Mouse (Mus musculus): Measurements from ENCODE around the gene Plxna3.
"Not testable (repeated sequence)": the region's sequence is repeated elsewhere in the genome, so short reads cannot be mapped to it uniquely, and the experiment has no call there.

Plxna3 gene

DNA sequence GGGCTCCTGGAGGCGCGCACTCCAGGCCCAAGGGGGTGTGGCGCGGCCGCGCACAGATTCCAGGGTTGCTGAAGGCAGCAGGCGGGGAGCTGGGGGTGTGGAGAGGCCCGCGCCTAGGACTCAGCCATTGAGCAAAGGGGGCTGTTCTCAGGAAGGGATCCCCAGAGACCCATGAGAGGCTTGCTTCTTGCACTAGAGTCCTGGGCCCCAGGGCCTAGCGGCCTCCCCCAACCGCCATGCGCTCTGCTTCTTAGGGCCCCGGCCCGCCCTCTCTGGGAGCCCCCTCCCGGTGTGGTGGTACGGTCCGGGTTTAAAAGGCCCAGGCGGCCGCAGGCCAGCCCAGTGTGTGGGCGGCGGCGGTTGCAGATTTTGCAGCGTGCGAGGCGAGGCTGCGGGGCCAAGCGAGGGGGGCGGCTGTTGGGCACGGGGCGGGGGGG, at the start of gene Plxna3:
Plxna3 (plus strand) TSS at position 342 of the 437 bp plus-strand sequence.
- peak; percentile 53 for DNase-seq

DNA sequence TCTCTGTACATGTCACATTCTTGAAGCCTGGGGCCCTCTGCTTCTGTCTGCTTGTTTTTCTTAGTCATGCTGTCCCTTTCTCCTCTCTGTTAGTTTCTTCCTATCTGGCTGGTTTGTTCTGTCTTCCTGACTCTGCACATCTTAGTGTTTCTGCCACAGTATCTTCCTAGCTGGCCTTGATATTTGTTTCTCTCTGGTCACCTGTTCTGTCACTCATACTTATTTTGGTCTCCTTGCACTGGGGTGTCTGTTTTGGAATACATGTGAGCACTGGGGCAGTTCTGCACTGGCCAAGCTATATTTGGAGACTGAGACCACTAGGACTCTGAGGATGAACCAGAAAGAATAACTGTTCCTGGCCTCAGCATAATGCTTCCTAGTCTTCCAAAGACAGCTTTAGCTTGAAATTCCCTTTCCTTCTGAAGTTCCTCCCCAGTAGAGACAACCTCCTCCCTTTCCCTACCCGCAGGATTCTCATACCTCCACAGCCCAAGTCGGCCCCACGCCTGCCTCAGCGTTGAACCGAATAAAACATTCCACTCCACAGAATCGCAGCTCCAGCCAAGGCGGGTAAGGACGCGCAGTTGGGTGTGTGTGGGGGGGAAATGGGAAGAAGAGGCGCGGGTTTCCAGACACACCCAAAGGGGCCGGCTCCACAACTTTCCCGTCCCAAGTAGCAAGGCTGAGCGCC, 47.7 kb upstream of the Plxna3 start:
- no peak for DNase-seq

- peak; percentile 52 for DNase-seq
These were observed 47.0 kb upstream of the Plxna3 start, which contains the start of the genes Taz and Dnase1l1 for GRCm38 (mm10) chrX:74281732-74282394. Gene Taz, plus strand, starts transcription at chrX:74281912. Gene Dnase1l1, minus strand, starts transcription at chrX:74282337.

- DNase-seq = peak; percentile 90
These were observed 46.3 kb upstream of the Plxna3 start for GRCm38 (mm10) chrX:74282395-74283091.

- DNase-seq = no peak
These were observed 45.8 kb upstream of the Plxna3 start for GRCm38 (mm10) chrX:74283092-74283437.

GRCm38 (mm10) chrX:74293431-74293830, 35.4 kb upstream of the Plxna3 start:
- no peak for DNase-seq

DNA sequence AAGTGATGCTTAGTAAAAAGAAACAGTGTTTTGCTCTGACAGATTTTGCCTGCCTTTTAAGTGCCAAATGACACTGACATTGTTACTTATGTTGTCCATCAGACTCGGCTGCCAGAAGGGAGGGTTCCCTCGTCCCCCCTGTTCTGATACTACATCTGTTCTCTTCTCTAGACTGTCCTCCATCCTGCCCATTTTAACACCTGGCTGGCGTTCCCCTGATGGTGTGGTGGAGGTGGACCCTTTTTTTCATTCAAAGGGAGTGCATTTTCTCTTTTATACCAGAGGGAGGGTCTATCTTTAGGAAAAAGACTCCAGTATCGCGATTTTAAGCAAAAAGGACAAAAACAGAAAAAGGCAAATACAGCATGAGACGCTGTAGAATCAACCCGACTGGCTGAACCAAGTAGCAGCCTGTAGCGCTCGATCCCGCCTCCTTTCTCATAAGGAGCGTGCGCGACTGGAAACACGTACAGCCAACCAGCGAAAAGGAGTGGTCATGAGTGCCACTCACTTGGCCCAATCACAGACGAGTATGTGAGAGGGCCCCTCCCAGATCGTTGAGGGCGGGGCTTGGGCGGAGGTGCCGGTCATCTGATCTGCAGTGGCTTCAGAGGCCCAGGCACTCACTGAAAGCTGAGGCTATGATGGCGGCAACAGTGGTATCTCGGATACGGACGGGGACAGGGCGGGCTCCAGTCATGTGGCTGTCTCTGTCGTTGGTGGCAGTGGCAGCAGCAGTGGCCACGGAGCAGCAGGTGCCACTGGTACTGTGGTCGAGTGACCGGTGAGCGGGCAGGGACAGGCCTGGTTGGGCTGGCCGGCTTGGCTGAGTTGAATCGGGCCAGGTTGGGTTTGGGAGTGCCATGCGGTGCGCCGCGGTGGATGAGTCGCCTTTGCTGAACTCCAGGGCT, 32.1 kb upstream of the Plxna3 start, which contains the start of gene Atp6ap1:
Atp6ap1 (plus strand) TSS at position 560 of the 911 bp plus-strand sequence.
- peak; percentile 92 for DNase-seq

GRCm38 (mm10) chrX:74298348-74298747, 30.5 kb upstream of the Plxna3 start:
- DNase-seq = no peak

DNA sequence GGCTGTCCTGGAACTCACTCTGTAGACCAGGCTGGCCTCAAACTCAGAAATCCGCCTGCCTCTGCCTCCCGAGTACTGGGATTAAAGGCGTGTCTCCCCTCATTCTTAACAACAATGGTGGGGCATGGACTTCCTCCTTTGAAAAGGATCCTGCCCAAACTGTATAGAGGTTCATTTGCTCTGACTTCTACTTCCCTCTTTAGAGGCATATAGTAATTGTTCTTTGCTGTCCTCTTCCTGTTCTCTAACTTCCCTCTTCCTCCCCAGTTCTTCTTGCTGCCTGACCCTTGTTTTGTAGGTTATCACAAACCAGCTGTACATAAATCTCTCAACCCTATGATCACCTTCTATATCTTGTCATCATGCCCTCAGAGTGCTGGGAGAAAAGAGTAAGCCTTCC, 29.1 kb upstream of the Plxna3 start:
- DNase-seq = no peak

- peak; percentile 80 for DNase-seq
These were observed 23.8 kb upstream of the Plxna3 start, which contains the start of gene Gdi1 for GRCm38 (mm10) chrX:74304867-74305700. Gene Gdi1, plus strand, starts transcription at chrX:74304998.

DNA sequence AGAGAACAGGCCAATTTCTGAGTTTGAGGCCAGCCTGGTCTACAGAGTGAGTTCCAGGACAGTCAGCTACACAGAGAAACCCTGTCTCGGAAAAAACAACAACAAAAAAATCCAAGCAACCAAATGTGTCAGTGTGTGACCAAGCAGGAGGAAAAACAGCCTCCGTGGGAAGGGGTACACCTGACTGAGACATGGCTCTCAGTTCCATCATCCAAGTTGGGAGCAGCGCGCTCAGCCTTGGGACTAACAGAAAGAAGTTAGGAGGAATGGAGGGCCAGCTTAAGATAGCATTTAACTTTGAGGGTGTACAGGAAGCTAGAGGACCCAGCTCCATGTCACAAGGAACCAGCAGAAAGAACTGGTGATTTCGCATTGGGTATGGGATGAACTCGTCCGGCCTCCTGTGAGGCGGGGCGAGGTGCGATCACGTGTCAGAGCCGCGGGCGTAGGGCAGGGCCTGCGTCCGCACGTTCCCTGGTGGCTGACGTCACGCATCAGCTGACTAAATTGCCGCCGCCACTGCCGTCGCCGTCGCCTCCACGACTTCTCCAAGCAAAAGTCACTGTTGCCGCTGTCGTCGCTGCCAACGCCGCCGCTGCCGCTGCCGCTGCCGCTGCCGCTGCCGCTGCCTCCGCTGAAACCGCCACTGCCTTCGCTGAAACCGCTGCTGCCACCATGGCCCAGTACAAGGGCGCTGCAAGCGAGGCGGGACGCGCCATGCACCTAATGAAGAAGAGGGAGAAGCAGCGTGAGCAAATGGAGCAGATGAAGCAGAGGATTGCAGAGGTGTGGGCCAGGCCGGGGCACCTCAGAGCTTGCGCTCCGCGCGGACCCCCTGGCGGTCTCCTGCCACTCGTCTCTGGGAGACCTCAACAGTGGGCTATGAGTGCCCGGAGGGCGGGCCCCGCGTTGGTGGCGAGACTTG, 16.1 kb upstream of the Plxna3 start, which contains the start of gene Fam50a:
Fam50a (plus strand) TSS at position 494 of the 925 bp plus-strand sequence.
- peak; percentile 89 for DNase-seq

- no peak for DNase-seq
These were observed 377 bp downstream of the Plxna3 start for GRCm38 (mm10) chrX:74329215-74329671.

DNA sequence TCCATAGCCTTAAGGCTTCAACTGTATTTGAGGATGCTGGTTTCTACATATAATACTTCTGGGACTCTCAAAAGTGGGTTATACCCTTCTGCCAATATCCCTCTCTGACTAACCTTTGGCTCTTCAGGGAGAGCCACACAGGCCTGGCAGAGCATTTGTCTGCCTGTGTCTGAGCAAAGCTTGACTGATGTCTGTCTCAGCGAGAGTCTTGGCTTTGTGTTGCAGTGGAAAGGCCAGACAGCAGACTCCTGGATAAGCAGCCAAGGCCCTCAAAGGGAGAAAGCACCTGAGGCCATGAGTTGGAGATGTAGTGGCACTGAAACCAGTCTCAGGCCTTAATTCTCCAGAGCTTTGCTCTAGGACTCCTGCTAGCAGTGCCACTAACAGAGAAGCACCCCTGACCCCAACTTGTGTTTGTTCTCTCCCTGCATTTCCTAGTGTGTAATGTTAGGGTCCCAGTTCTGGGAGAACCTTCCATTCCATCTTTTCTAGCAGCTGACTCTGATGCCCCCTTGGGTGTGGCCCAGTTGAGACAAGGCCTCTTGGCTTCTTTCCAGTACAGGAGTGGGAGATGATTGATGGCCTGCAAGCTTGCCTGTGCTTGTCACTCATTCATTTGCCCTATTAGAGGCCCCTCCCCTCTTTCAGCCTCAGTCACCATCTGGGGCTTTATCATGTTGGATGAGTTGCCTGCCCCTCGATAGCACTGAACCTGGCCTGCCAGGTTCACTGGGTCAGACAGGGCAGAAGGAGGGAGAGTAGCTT, 1.5 kb downstream of the Plxna3 start:
- no peak for DNase-seq

DNA sequence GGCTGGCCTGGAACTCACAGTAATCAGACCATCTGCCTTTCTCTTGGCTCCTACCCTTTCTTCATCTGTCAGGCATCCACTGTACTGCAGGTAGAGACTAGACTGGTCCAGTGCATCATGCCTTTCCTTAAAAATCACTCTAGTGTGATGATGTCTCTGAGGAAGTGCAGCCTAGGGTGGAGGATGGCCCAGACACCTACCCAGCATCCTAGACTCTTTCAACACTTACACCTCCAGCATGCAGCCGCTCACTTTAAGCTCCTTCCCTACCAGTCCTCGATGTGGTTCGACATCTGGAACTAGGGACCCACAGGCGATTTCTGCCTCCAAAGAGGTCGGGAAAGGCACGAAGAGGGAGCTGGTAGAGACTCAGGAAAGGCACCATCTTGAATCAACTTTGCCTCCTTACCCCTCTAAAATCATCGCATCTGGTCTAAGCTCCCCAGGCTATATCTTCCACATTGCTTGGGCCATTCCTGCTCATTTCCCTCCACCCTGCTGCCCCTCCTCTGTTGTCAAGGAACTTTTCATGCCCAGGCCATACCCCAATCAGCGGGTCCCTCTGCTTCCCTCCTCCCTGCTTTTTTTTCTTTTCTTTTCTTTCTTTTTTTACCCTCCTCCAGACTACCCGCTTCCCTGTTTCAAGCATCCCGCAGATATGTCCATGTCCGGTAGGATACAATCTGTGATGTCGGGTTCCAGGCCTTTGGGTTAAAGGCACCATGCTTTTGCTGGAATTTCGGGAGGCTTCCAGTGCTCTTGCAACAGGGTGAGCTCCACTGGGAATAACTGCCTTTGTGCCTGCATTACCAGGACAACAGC, 24.0 kb downstream of the Plxna3 start:
- DNase-seq = no peak

DNA sequence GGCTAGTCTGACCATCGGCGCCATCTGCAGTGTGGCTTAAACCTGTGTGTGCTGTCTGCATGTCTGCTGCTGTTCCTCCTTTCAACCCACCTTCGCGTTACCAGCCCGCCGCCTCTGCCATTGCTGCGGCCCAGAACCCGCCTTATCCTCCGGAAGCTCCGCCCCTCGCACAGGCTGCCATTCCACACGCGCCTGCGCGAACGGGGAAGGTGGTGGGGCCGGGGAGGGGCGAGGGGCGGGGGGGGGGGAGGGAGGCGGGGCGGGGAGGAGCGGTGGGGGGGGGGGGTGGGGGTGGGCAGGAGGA, 24.6 kb downstream of the Plxna3 start, which contains the start of gene Lage3:
Lage3 (minus strand) TSS at position 152 of the 304 bp plus-strand sequence.
- DNase-seq = peak; percentile 88

- DNase-seq = not testable (repeated sequence)
These were observed 28.2 kb downstream of the Plxna3 start for GRCm38 (mm10) chrX:74357069-74357468.

DNA sequence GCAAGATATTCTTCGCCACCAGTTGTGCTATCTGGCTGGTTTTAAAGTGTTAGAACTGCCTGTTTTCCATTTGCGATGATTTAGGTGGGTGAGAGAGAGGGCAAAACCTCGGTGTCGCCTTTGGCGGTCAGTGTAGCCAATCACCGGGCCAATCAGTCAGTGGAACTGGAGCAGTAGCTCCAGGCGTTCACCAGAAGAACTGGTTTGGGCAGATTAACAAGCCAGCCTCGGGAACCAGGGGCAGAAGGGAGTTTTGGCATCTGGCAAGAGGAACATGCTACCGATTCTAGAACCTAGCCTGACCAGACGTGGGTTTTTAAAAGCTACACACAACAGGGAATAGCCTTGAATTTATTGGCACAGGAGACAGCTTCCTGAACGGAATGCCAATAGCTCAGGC, 30.3 kb downstream of the Plxna3 start:
- no peak for DNase-seq

DNA sequence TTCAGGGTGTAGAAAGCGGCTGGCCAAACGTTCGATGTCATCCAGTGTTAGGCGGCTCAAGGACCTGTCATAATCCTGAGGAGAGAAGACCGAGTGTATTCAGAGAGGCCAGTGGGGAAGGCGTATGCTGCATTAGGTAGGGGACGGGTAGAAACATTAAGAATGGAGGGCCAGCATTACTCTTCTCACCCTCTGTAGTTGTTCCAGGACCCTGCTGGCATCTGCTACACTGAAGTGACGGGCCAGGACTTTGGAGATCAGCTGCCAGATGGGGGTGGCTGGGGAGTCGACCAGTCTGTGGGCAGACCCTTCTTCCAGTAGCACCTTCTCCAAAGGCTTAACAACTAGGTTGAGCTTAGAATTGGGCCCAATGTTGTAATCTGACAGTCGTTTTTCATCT, 38.6 kb downstream of the Plxna3 start:
- DNase-seq = no peak
